Mouse (Mus musculus): Measurements from ENCODE around the gene Gjc1. TPM values are rescaled to one million over a fixed set of nuclear protein-coding genes. Genes with fewer than 3 reads are reported as not detected.

Gene Gjc1
- polyA plus RNA-seq, 1 experiment, result not detected

DNA sequence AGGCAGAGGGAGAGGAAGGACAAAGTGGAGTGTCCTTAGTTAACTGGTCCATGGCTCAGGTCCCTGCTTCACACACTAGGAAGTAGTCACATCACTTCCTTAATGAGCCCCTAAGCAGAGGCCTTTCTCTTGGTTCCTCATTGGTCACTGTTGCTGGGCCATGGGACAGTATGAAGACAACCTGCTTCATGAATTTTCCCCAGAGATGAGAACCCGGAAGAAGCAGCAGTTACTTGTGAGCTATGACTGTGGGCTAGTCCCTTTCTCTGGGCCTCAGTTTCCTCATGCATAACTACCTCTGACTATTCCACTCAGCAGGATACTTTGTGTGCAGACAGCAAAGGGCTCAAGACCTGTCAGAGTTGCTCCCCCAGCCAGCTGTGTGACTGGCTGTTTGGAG, 17.9 kb upstream of the Gjc1 start:
- Histone ChIP-seq H3K27ac (ENCODE audit: insufficient read depth, low read depth, low read length) (no peak overlapping the region), H3K4me1 (ENCODE audit: control insufficient read depth, insufficient read depth, low read length) (0 out of 2 replicates have a peak, but pooled peaks cover 2% of the 10 kb centered on the region), H3K4me3 (ENCODE audit: insufficient read depth, low read length) (no peak overlapping the region)
- no peak for TF ChIP-seq CTCF (IDR thresholded peaks at IDR 0.05; ENCODE audit: low read depth, low read length)

GRCm38 (mm10) chr11:102836146-102836545, 16.6 kb upstream of the Gjc1 start:
- 0 out of 2 replicates have a peak, but pooled peaks cover 2% of the 10 kb centered on the region for H3K4me1 ChIP-seq (ENCODE audit: control insufficient read depth, insufficient read depth, low read length)
- no peak overlapping the region for H3K4me3 ChIP-seq (ENCODE audit: insufficient read depth, low read length)
- TF ChIP-seq CTCF (IDR thresholded peaks at IDR 0.05; ENCODE audit: low read depth, low read length), result no peak
- H3K27ac ChIP-seq (ENCODE audit: insufficient read depth, low read depth, low read length), result no peak overlapping the region

DNA sequence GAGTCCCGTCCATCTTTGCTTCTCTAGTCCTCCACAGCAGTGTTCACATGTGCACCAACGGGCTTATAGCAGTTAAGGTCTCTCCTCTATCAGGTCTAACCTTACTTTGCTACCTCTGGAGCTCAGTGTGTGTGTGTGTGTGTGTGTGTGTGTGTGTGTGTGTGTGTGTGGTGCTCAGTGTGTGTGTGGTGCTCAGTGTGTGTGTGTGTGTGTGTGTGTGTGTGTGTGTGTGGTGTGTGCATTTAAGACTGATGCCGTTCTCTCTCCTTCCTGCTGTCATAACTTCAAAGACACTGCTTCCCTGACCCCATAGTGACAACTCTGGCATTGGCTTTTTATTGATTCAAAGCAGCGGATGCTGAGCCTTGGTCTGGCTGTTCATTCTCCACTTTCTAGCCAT, 16.0 kb upstream of the Gjc1 start, which contains the start of gene Higd1b:
Gene Higd1b, plus strand, starts transcription at position 301 of the 400 bp plus-strand sequence.
- Histone ChIP-seq H3K4me3 (ENCODE audit: insufficient read depth, low read length) (no peak within 1 kb of the TSS), H3K4me1 (ENCODE audit: control insufficient read depth, insufficient read depth, low read length) (0 out of 2 replicates have a peak, but pooled peaks cover 2% of the 10 kb centered on the region), H3K27ac (ENCODE audit: insufficient read depth, low read depth, low read length) (no peak within 1 kb of the TSS)
- no peak for TF ChIP-seq CTCF (IDR thresholded peaks at IDR 0.05; ENCODE audit: low read depth, low read length)
- no peak for TF ChIP-seq POLR2A (IDR thresholded peaks at IDR 0.05; ENCODE audit: borderline replicate concordance, low read depth, low read length)

- Histone ChIP-seq H3K4me1 (ENCODE audit: control insufficient read depth, insufficient read depth, low read length) (0 out of 2 replicates have a peak, but pooled peaks cover 2% of the 10 kb centered on the region), H3K4me3 (ENCODE audit: insufficient read depth, low read length) (no peak overlapping the region), H3K27ac (ENCODE audit: insufficient read depth, low read depth, low read length) (no peak overlapping the region)
- no peak for TF ChIP-seq POLR2A (IDR thresholded peaks at IDR 0.05; ENCODE audit: borderline replicate concordance, low read depth, low read length)
- TF ChIP-seq CTCF (IDR thresholded peaks at IDR 0.05; ENCODE audit: low read depth, low read length), result no peak
These were observed 14.7 kb upstream of the Gjc1 start for GRCm38 (mm10) chr11:102834219-102834618.

GRCm38 (mm10) chr11:102832700-102833297, 13.3 kb upstream of the Gjc1 start:
- Histone ChIP-seq H3K27ac (ENCODE audit: insufficient read depth, low read depth, low read length) (no peak overlapping the region), H3K4me3 (ENCODE audit: insufficient read depth, low read length) (no peak overlapping the region), H3K4me1 (ENCODE audit: control insufficient read depth, insufficient read depth, low read length) (0 out of 2 replicates have a peak, but pooled peaks cover 2% of the 10 kb centered on the region)
- TF ChIP-seq CTCF (IDR thresholded peaks at IDR 0.05; ENCODE audit: low read depth, low read length) (no peak), POLR2A (IDR thresholded peaks at IDR 0.05; ENCODE audit: borderline replicate concordance, low read depth, low read length) (no peak)

DNA sequence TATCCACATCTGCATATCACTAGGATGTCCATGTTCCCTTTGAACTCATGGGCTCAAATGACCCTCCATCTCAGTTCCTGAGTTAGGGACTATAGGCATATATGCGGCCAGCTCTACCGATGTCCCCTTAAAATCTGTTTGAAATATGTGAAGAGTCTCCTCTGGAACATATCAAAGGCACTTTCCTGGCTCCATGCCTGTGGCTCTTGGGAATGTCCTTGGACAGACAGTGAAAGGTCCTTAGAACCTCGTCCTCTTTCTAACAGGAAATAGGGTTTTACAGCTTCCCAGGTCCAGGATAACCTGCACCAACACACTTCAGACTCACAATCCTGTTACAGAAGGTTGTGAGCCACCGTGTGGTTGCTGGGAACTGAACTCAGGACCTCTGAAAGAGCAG, 10.8 kb upstream of the Gjc1 start:
- H3K27ac ChIP-seq (ENCODE audit: insufficient read depth, low read depth, low read length), result no peak overlapping the region

DNA sequence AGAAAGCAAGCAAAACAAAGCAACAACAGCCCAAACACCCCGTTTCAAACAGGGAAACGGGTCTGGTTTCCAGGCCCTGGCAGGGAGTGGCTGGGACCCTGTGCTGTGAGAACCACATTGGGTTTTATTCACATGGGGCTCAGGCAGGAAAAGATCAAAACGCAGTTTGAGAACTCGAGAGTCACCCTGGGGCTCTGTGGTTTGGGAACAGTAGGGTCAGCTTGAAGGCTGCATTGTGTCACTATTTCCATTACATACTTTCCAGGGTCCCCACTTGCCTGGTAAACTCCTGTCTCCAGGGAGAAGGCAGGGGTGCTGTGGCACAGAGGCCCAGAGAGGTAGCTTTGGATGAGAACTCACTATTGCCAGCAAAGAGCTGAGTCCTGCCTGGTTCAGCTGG, 7.6 kb upstream of the Gjc1 start:
- Histone ChIP-seq H3K27ac (ENCODE audit: insufficient read depth, low read depth, low read length) (no peak overlapping the region), H3K4me3 (ENCODE audit: insufficient read depth, low read length) (no peak overlapping the region), H3K4me1 (ENCODE audit: control insufficient read depth, insufficient read depth, low read length) (no peaks in the 10 kb centered on the region)
- TF ChIP-seq CTCF (IDR thresholded peaks at IDR 0.05; ENCODE audit: low read depth, low read length), result no peak
- TF ChIP-seq POLR2A (IDR thresholded peaks at IDR 0.05; ENCODE audit: borderline replicate concordance, low read depth, low read length), result no peak

More for the DNA sequence above, 10.8 kb upstream of the Gjc1 start:
- Histone ChIP-seq H3K4me1 (ENCODE audit: control insufficient read depth, insufficient read depth, low read length) (no peaks in the 10 kb centered on the region), H3K4me3 (ENCODE audit: insufficient read depth, low read length) (no peak overlapping the region)
- TF ChIP-seq POLR2A (IDR thresholded peaks at IDR 0.05; ENCODE audit: borderline replicate concordance, low read depth, low read length), result no peak
- no peak for TF ChIP-seq CTCF (IDR thresholded peaks at IDR 0.05; ENCODE audit: low read depth, low read length)

DNA sequence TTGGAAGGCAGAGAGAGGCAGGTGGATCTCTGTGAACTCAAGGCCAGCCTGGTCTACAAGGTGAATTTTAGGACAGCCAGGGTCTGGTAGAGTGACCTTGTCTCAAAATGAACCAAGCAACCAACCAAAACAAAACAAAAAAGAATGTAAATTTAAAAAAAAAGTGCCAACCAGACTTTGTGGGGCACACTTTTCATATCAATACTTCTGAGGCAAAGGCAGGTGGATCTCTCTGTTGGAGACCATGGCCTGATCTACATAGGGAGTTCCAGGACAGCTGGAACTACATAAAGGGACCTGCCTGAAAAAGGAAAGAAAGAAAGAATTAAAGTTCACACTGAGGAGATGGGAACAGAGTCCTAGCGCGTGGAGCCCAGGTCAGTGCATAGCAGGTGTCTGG, 7.0 kb upstream of the Gjc1 start:
- Histone ChIP-seq H3K27ac (ENCODE audit: insufficient read depth, low read depth, low read length) (no peak overlapping the region), H3K4me1 (ENCODE audit: control insufficient read depth, insufficient read depth, low read length) (no peaks in the 10 kb centered on the region), H3K4me3 (ENCODE audit: insufficient read depth, low read length) (no peak overlapping the region)
- no peak for TF ChIP-seq POLR2A (IDR thresholded peaks at IDR 0.05; ENCODE audit: borderline replicate concordance, low read depth, low read length)

DNA sequence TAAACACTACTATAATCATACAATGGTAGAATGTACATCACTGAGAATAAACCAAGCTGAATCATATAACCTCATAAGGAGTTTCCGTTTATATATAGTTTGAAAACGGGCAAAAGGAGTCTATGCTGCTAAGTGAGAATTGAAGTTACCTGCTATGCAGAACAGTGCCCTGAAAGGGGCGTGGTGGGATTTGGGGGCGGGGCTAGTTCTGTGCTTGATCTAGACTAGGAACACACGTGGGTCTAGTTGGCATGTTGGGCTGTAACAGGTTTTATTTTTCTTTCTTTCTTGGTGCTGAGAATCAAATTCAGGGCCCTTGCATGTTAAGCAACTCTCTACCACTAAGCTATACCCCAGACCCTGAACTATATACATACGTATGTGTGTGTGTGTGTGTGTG, 1.7 kb upstream of the Gjc1 start:
- H3K27ac ChIP-seq (ENCODE audit: insufficient read depth, low read depth, low read length), result no peak overlapping the region
- TF ChIP-seq CTCF (IDR thresholded peaks at IDR 0.05; ENCODE audit: low read depth, low read length), result no peak
- no peak for TF ChIP-seq POLR2A (IDR thresholded peaks at IDR 0.05; ENCODE audit: borderline replicate concordance, low read depth, low read length)
- H3K4me3 ChIP-seq (ENCODE audit: insufficient read depth, low read length), result no peak overlapping the region
- no peaks in the 10 kb centered on the region for H3K4me1 ChIP-seq (ENCODE audit: control insufficient read depth, insufficient read depth, low read length)

DNA sequence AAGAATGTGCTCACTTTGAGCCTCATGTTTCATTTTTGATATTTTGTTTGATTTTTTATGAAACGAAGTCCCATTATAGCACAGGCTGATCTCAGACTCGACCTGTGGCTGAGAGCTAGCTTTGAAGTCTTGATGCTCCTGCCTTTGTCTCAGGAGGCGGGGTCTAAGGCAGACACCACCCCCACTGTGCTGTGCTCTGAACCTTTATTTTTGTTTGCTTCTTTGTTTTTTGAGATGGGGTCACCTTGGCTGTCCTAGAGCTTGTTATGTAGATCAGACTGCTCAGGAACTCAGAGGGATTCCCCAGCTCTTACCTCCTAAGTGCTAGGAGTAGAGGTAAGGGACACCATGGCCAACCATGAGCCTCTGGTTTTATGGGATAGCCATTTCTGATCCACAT, 932 bp upstream of the Gjc1 start:
- no peaks in the 10 kb centered on the region for H3K4me1 ChIP-seq (ENCODE audit: control insufficient read depth, insufficient read depth, low read length)
- H3K4me3 ChIP-seq (ENCODE audit: insufficient read depth, low read length), result no peak overlapping the region
- TF ChIP-seq POLR2A (IDR thresholded peaks at IDR 0.05; ENCODE audit: borderline replicate concordance, low read depth, low read length), result no peak
- TF ChIP-seq CTCF (IDR thresholded peaks at IDR 0.05; ENCODE audit: low read depth, low read length), result no peak
- no peak overlapping the region for H3K27ac ChIP-seq (ENCODE audit: insufficient read depth, low read depth, low read length)

Data from bone marrow macrophage, adult 2 months (primary cell).